Mouse (Mus musculus) mammary gland, adult 2 months (tissue): ENCODE results near the gene Zbtb44. TPM values are rescaled to one million over a fixed set of nuclear protein-coding genes. Genes with fewer than 3 reads are reported as not detected.

Source experiments
- polyA plus RNA-seq: library from polyadenylated mRNA; depleted of rRNA; stranded (reverse); fragments of >200 nt; gene quantifications from 2 replicates; pipeline ENCODE4 v1.2.3, GENCODE M21; 2012; ENCODE audit warnings: low replicate concordance; rRNA removed

The Zbtb44 gene
- 6.7 and 8.2 TPM in 2 replicates for polyA plus RNA-seq

GRCm38 (mm10) chr9:31030532-31031413, at the start of gene Zbtb44:
TSS of gene Zbtb44 (plus strand) at chr9:31030644.

Other genes with a start within 250 kb of the Zbtb44 start
- 16.1 TPM in 2 replicates for gene Adamts15, start 108.2 kb upstream of the Zbtb44 start, polyA plus RNA-seq
- 0.79 and 1.3 TPM in 2 replicates for gene Adamts8, start 88.1 kb upstream of the Zbtb44 start, polyA plus RNA-seq
- gene St14, start 101.2 kb downstream of the Zbtb44 start, polyA plus RNA-seq: 38.2 and 42.8 TPM in 2 replicates
- gene Aplp2, start 181.2 kb downstream of the Zbtb44 start, polyA plus RNA-seq: 530 and 1,007 TPM in 2 replicates
- 8.7 and 9.2 TPM in 2 replicates for gene Prdm10, start 249.9 kb downstream of the Zbtb44 start, polyA plus RNA-seq